Mouse (Mus musculus): ENCODE data around the gene Tcl1b4. TPM values are rescaled to one million over a fixed set of nuclear protein-coding genes. Genes with fewer than 3 reads are reported as not detected.

Tcl1b4 gene
- polyA plus RNA-seq, 1 experiment, result not detected

DNA sequence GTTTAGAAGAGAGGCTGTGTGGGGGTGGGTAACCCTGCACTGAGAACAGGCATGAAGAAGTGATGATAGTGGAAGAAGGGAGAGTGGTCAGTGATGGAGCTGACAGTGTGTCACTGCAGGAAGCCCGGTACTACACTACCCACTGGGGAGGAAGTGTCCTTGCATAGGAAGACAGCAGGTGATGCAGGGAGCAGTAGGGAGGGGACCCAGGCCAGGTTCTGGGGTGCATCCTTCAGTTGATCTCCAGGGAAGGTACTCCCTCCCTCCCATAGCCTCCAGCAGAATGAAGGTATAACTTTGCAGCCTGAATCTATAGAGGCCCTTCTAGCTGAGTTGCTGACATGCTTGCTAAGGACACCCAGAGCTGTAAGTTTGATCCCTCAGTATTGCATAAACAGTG, 5.3 kb downstream of the Tcl1b4 start:
- Histone ChIP-seq H3K4me2 (ENCODE audit: low read depth) (no peak overlapping the region), H3K79me2 (ENCODE audit: control insufficient read depth, insufficient read depth) (no peaks in the 10 kb centered on the region), H3K27me3 (ENCODE audit: control insufficient read depth, insufficient read depth, insufficient read length) (peaks cover 21% of the 10 kb centered on the region), H3K36me3 (ENCODE audit: control insufficient read depth, insufficient read depth) (no peaks in the 10 kb centered on the region), H3K4me3 (no peak overlapping the region), H3ac (ENCODE audit: control insufficient read depth, insufficient read length) (no peak overlapping the region)
- TF ChIP-seq CEBPB (IDR thresholded peaks at IDR 0.05; ENCODE audit: insufficient read depth, poor library complexity, severe bottlenecking) (no peak), MYOG (IDR thresholded peaks at IDR 0.05; ENCODE audit: control insufficient read depth in 1 of 3, insufficient read depth in 1 of 3, insufficient read length in 2 of 3, low read depth in 2 of 3) (no peak), USF1 (IDR thresholded peaks at IDR 0.05; ENCODE audit: low read depth) (no peak), POLR2AphosphoS2 (IDR thresholded peaks at IDR 0.05; ENCODE audit: insufficient read length, low read depth) (no peak), TCF3 (IDR thresholded peaks at IDR 0.05; ENCODE audit: insufficient read length, low read depth) (no peak), SRF (IDR thresholded peaks at IDR 0.05; ENCODE audit: control insufficient read depth, insufficient read length, low read depth) (no peak), POLR2A (IDR thresholded peaks at IDR 0.05; ENCODE audit: insufficient read length, low read depth) (no peak), E2F4 (IDR thresholded peaks at IDR 0.05; ENCODE audit: insufficient read depth) (no peak), MYOD1 (IDR thresholded peaks at IDR 0.05; ENCODE audit: control insufficient read depth in 1 of 3, insufficient read length in 2 of 3, low read depth in 2 of 3) (no peak), REST (IDR thresholded peaks at IDR 0.05; ENCODE audit: insufficient read depth, insufficient read length) (no peak), MAX (IDR thresholded peaks at IDR 0.05; ENCODE audit: low read depth) (no peak), TCF12 (IDR thresholded peaks at IDR 0.05; ENCODE audit: insufficient read depth, poor library complexity, severe bottlenecking) (no peak)

DNA sequence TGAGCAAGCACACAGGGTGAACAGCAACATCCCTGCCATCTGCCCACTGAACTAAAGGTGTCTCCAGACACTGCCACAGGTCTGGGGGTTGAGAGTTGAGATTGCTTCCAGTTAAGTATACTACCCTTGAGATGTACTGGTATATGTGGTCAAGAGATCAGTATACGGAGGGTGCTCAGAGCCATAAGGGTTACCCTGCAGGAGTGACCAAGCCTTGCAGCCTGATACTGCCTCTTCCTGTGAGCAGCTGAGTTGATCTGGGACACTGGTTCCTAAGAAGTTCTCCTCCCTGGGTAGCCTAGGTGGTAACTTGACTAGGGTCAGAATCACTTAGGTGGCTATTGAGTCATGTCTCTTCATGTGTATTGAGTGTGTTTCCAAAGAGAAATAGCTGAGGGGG, 6.7 kb downstream of the Tcl1b4 start:
- Histone ChIP-seq H3K27me3 (ENCODE audit: control insufficient read depth, insufficient read depth, insufficient read length) (peaks cover 25% of the 10 kb centered on the region), H3K4me2 (ENCODE audit: low read depth) (no peak overlapping the region), H3K36me3 (ENCODE audit: control insufficient read depth, insufficient read depth) (no peaks in the 10 kb centered on the region), H3K4me3 (no peak overlapping the region), H3ac (ENCODE audit: control insufficient read depth, insufficient read length) (no peak overlapping the region), H3K79me2 (ENCODE audit: control insufficient read depth, insufficient read depth) (no peaks in the 10 kb centered on the region)
- TF ChIP-seq USF1 (IDR thresholded peaks at IDR 0.05; ENCODE audit: low read depth), result no peak

DNA sequence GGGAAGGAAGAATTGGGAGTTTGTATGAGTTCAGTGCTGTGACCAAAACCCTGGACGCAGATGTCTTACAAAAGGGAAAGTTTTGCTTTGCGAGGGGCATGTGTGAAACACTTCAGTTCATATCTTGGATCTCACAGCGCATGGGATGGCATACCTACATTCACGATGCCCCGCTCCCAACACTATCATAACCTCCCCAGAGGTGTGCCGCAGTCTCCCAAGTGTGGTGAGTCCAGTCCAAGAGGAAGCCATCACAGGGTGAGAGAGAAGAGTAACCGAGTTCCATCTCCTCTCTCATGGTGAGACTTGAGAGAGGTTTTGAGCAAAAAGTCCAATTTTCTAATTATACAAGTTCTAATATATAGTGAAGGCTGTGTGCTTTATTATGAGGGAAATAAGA, 7.5 kb downstream of the Tcl1b4 start:
- Histone ChIP-seq H3K4me3 (no peak overlapping the region), H3K27me3 (ENCODE audit: control insufficient read depth, insufficient read depth, insufficient read length) (peaks cover 25% of the 10 kb centered on the region), H3K4me2 (ENCODE audit: low read depth) (no peak overlapping the region), H3K36me3 (ENCODE audit: control insufficient read depth, insufficient read depth) (no peaks in the 10 kb centered on the region), H3K79me2 (ENCODE audit: control insufficient read depth, insufficient read depth) (no peaks in the 10 kb centered on the region), H3ac (ENCODE audit: control insufficient read depth, insufficient read length) (no peak overlapping the region)
- TF ChIP-seq SRF (IDR thresholded peaks at IDR 0.05; ENCODE audit: control insufficient read depth, insufficient read length, low read depth) (no peak), MYOD1 (IDR thresholded peaks at IDR 0.05; ENCODE audit: control insufficient read depth in 1 of 3, insufficient read length in 2 of 3, low read depth in 2 of 3) (no peak), POLR2AphosphoS2 (IDR thresholded peaks at IDR 0.05; ENCODE audit: insufficient read length, low read depth) (no peak), E2F4 (IDR thresholded peaks at IDR 0.05; ENCODE audit: insufficient read depth) (no peak), CEBPB (IDR thresholded peaks at IDR 0.05; ENCODE audit: insufficient read depth, poor library complexity, severe bottlenecking) (no peak), TCF3 (IDR thresholded peaks at IDR 0.05; ENCODE audit: insufficient read length, low read depth) (no peak)

DNA sequence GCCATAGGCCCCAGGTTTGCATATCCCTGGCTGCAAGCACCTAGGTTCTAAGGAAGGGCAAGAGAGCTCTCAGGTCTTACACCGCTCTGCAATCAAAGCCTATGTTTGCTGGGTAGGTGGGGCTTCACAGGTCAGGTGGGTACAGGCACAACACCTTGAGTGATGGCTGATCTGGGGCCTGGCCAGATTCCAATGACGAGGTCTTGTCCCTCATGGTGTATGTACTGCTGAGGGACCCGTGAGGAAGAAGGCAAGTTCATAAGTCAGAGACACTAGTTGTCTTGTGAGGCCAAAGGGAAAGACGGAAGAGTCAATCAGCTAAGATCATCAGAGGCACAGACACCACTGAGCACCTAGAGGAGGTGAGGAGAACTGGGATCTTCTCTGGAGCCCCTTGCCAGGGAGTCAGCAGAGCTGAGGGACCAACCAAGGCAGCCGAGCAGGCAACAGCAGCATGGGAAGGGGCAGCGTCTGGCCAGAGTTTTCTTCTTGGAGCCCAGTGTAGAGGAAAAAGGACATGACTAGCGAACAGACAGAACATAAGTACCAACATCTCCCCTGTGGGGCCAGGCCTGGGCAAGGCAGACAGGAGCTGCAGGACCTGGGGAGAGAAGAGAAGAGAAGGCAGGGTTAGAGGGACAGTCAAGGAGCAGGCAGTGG, 15.5 kb downstream of the Tcl1b4 start:
- Histone ChIP-seq H3ac (ENCODE audit: control insufficient read depth, insufficient read length) (no peak overlapping the region), H3K4me3 (no peak overlapping the region), H3K79me2 (ENCODE audit: control insufficient read depth, insufficient read depth) (no peaks in the 10 kb centered on the region), H3K36me3 (ENCODE audit: control insufficient read depth, insufficient read depth) (no peaks in the 10 kb centered on the region), H3K4me2 (ENCODE audit: low read depth) (no peak overlapping the region), H3K27me3 (ENCODE audit: control insufficient read depth, insufficient read depth, insufficient read length) (peaks cover 4% of the 10 kb centered on the region)
- TF ChIP-seq SRF (IDR thresholded peaks at IDR 0.05; ENCODE audit: control insufficient read depth, insufficient read length, low read depth) (no peak), POLR2AphosphoS2 (IDR thresholded peaks at IDR 0.05; ENCODE audit: insufficient read length, low read depth) (no peak), REST (IDR thresholded peaks at IDR 0.05; ENCODE audit: insufficient read depth, insufficient read length) (no peak), TCF3 (IDR thresholded peaks at IDR 0.05; ENCODE audit: insufficient read length, low read depth) (no peak), MYOG (IDR thresholded peaks at IDR 0.05; ENCODE audit: control insufficient read depth in 1 of 3, insufficient read depth in 1 of 3, insufficient read length in 2 of 3, low read depth in 2 of 3) (no peak), E2F4 (IDR thresholded peaks at IDR 0.05; ENCODE audit: insufficient read depth) (no peak), TCF12 (IDR thresholded peaks at IDR 0.05; ENCODE audit: insufficient read depth, poor library complexity, severe bottlenecking) (no peak)

DNA sequence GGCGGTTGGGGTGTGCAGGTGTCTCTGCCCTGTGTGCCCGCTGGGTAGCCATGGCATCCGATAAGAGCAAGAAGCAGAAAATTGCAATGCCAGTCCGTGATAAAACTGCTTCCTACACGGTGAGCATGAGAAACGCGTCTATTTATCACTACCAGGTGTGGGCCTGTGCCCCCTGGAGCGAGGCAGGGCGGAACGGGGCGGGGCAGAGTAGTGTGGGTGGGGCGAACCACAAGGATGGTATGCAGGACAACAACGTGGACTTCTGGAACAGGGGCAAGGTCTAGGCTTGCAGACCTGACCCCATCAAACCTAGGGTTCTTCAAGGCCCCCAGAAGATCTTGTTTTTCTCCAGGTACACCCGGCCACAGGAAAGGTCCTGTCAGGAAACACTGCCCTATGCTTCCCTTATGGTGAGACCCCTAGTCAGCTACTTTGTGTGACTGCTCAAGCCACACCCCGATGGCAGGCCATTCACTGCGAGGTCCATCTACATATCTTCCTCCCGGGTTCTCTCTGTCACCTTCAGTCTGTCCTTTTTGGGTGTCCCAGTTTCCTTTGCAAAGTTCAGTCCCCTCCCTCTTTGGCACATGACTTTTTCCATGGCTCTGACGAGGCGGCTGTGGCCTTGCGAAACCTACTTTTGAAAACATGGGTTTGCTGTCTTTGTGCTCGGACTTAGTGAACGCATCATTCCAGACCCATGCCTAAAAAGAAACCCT, 21.0 kb downstream of the Tcl1b4 start, which contains the start of gene Tcl1:
Gene Tcl1 (minus strand): TSS at position 193 of the 719 bp plus-strand sequence.
- no peaks in the 10 kb centered on the region for H3K27me3 ChIP-seq (ENCODE audit: control insufficient read depth, insufficient read depth, insufficient read length)
- no peak within 1 kb of the TSS for H3K4me3 ChIP-seq
- H3K4me2 ChIP-seq (ENCODE audit: low read depth), result no peak within 1 kb of the TSS
- TF ChIP-seq CEBPB (IDR thresholded peaks at IDR 0.05; ENCODE audit: insufficient read depth, poor library complexity, severe bottlenecking), result no peak
- TF ChIP-seq E2F4 (IDR thresholded peaks at IDR 0.05; ENCODE audit: insufficient read depth), result no peak
- no peak within 1 kb of the TSS for H3ac ChIP-seq (ENCODE audit: control insufficient read depth, insufficient read length)
- no peaks in the 10 kb centered on the region for H3K36me3 ChIP-seq (ENCODE audit: control insufficient read depth, insufficient read depth)
- no peaks in the 10 kb centered on the region for H3K79me2 ChIP-seq (ENCODE audit: control insufficient read depth, insufficient read depth)
